Comparison of ENCODE assay signal across 23 mouse cellular contexts in the genomic region with DNA sequence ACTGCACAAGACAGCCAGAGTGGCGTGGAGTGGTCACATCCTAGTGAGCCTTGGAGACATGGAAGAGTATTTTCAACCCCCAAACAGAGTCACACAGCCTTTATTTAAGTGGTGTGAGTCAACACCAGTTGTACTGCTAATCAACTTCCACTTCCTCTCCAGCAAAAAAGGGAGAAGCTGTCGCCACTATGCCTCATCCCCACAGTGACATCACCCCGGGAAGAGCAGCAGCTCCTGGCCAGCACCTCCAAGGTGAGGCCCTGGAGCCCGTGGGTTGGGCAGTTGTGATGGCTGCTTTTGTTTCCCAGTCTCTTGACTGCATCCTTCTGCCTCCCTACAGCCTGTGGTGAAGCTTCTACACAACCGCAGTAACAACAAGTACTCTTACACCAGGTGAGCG. TPM values are rescaled to one million over a fixed set of nuclear protein-coding genes. Genes with fewer than 3 reads are reported as not detected.
DNase-seq lines count a peak whose midpoint lies in the region; ATAC-seq and TF ChIP-seq lines count a peak whose summit lies in the region.
"Had no signal": no experiment of that assay in that cellular context is flagged by ENCODE, and none has a peak within 500 bp of the region (broad histone marks: within the 10 kb centered on the region; RNA-seq: fewer than 3 reads in every experiment).

No protein-coding gene starts in this region.

- H3K4me3 ChIP-seq in left cerebral cortex, adult 2 months: no peak overlapping the region
- H3K4me3 ChIP-seq in ES-Bruce4 (ENCODE audit: low read depth, low read length): no peak overlapping the region
- H3K4me3 ChIP-seq in cortical plate, adult 2 months (ENCODE audit: insufficient read depth, low read length): no peak overlapping the region
- no peak overlapping the region for H3K4me3 ChIP-seq in stomach, postnatal 0 days (ENCODE audit: low read depth, low read length)
- H3K4me3 ChIP-seq in hindbrain, embryonic 11.5 days (ENCODE audit: low read depth, low read length): no peak overlapping the region
- H3K4me3 ChIP-seq: forebrain, embryonic 10.5 days; heart, adult 2 months; midbrain, embryonic 13.5 days; myocyte had no signal

- TF ChIP-seq POLR2A in ES-Bruce4 (IDR thresholded peaks at IDR 0.05; ENCODE audit: insufficient read depth, low read length): no peak
- TF ChIP-seq POLR2A in cortical plate, adult 2 months (IDR thresholded peaks at IDR 0.05; ENCODE audit: extremely low read depth, insufficient read depth, low read length): no peak

- H3K36me3 ChIP-seq in ES-Bruce4 (ENCODE audit: control insufficient read depth, insufficient read depth, low read length, poor library complexity, severe bottlenecking): peaks cover 11% of the 10 kb centered on the region
- no peaks in the 10 kb centered on the region for H3K36me3 ChIP-seq in stomach, postnatal 0 days (ENCODE audit: control insufficient read depth, insufficient read depth, low read length)
- H3K36me3 ChIP-seq in hindbrain, embryonic 11.5 days (ENCODE audit: control insufficient read depth, insufficient read depth, low read length): 0 out of 2 replicates have a peak, but pooled peaks cover 3% of the 10 kb centered on the region

- no peak for DNase-seq in left cerebral cortex, adult 2 months (ENCODE audit: extremely low spot score in 1 of 2, low spot score in 2 of 2)
- DNase-seq in left cerebral cortex, adult 18-20 months (ENCODE audit: low spot score in 2 of 2): no peak
- DNase-seq in stomach, postnatal 0 days (ENCODE audit: low spot score): no peak
- no peak for DNase-seq in hindbrain, embryonic 11.5 days (ENCODE audit: low spot score)
- DNase-seq in gastrocnemius, postnatal 25 days: no peak
- DNase-seq: adrenal gland, postnatal 36 days; cerebellum, adult 9-11 months; embryo, embryonic 11 days; heart, adult 2 months; heart, postnatal 36 days; left cerebral cortex, postnatal 4 days; liver, postnatal 0 days; lung, postnatal 14 days had no signal

- no peaks in the 10 kb centered on the region for H3K27me3 ChIP-seq in ES-Bruce4 (ENCODE audit: control insufficient read depth, insufficient read depth, low read length, poor library complexity, severe bottlenecking)
- no peaks in the 10 kb centered on the region for H3K27me3 ChIP-seq in stomach, postnatal 0 days (ENCODE audit: control insufficient read depth, insufficient read depth, low read length)
- no peaks in the 10 kb centered on the region for H3K27me3 ChIP-seq in hindbrain, embryonic 11.5 days (ENCODE audit: control insufficient read depth, insufficient read depth, low read length)
- H3K27me3 ChIP-seq: midbrain, embryonic 13.5 days had no signal

- H3K4me1 ChIP-seq in ES-Bruce4 (ENCODE audit: control insufficient read depth, insufficient read depth, low read length): peaks cover 4% of the 10 kb centered on the region
- H3K4me1 ChIP-seq in cortical plate, adult 2 months (ENCODE audit: control insufficient read depth, insufficient read depth, low read length): no peaks in the 10 kb centered on the region
- H3K4me1 ChIP-seq in stomach, postnatal 0 days (replicated peaks; ENCODE audit: control insufficient read depth, insufficient read depth): no peaks in the 10 kb centered on the region
- H3K4me1 ChIP-seq in hindbrain, embryonic 11.5 days (replicated peaks; ENCODE audit: control insufficient read depth, insufficient read depth, low read length): peaks cover 4% of the 10 kb centered on the region; the same call in 1 of the 2 replicates

- no peak for TF ChIP-seq EP300 in ES-Bruce4 (IDR thresholded peaks at IDR 0.05; ENCODE audit: insufficient read depth, low read depth, low read length)
- TF ChIP-seq EP300 in stomach, postnatal 0 days (optimal IDR thresholded peaks at IDR 0.05): no peak

- peak overlapping the region; percentile 75 for H3K27ac ChIP-seq in left cerebral cortex, adult 2 months
- peak overlapping the region; percentile 12; the same call in 1 of the 2 replicates for H3K27ac ChIP-seq in ES-Bruce4 (ENCODE audit: insufficient read depth, low read length)
- peak overlapping the region; percentile 27 for H3K27ac ChIP-seq in cortical plate, adult 2 months (ENCODE audit: insufficient read depth, low read length)
- H3K27ac ChIP-seq in stomach, postnatal 0 days (replicated peaks): no peak overlapping the region
- no peak overlapping the region for H3K27ac ChIP-seq in hindbrain, embryonic 11.5 days (ENCODE audit: low read depth, low read length)
- H3K27ac ChIP-seq: forebrain, embryonic 10.5 days; heart, adult 2 months; midbrain, embryonic 13.5 days had no signal

- no peaks in the 10 kb centered on the region for H3K9me3 ChIP-seq in ES-Bruce4 (replicated peaks; ENCODE audit: control insufficient read depth, insufficient read depth, low read length, poor library complexity, severe bottlenecking)
- no peaks in the 10 kb centered on the region for H3K9me3 ChIP-seq in stomach, postnatal 0 days (ENCODE audit: control insufficient read depth, low read length)
- no peaks in the 10 kb centered on the region for H3K9me3 ChIP-seq in hindbrain, embryonic 11.5 days (ENCODE audit: control insufficient read depth, low read length)
- H3K9me3 ChIP-seq: forebrain, embryonic 10.5 days; midbrain, embryonic 13.5 days had no signal

- no peak for TF ChIP-seq CTCF in left cerebral cortex, adult 2 months (IDR thresholded peaks at IDR 0.05)
- no peak for TF ChIP-seq CTCF in ES-Bruce4 (IDR thresholded peaks at IDR 0.05; ENCODE audit: low read depth, low read length)
- TF ChIP-seq CTCF in cortical plate, adult 2 months (IDR thresholded peaks at IDR 0.05; ENCODE audit: extremely low read depth, insufficient read depth, low read length): no peak
- no peak for TF ChIP-seq CTCF in stomach, postnatal 0 days (IDR thresholded peaks at IDR 0.05; ENCODE audit: low read depth)

- ATAC-seq in stomach, postnatal 0 days (ENCODE audit: low FRiP score, low TSS enrichment): peak; percentile 36; the same call in 1 of the 2 replicates
- ATAC-seq in hindbrain, embryonic 11.5 days (ENCODE audit: low FRiP score): no peak
- ATAC-seq: hindbrain, embryonic 16.5 days; intestine, embryonic 16.5 days; liver, postnatal 0 days had no signal

- intact Hi-C loops in left cerebral cortex, adult 2 months (cut with DNase I): no loop called here

- H3K4me2 ChIP-seq in stomach, postnatal 0 days (replicated peaks; ENCODE audit: low read depth): no peak overlapping the region
- H3K4me2 ChIP-seq in hindbrain, embryonic 11.5 days (replicated peaks; ENCODE audit: low read depth, low read length): no peak overlapping the region
- H3K4me2 ChIP-seq: midbrain, embryonic 13.5 days had no signal

- WGBS in stomach, postnatal 0 days: 52% methylated on average over 6 of the region's 6 CpGs
- WGBS in hindbrain, embryonic 11.5 days: 60% methylated on average over 6 of the region's 6 CpGs

- no peak overlapping the region for H3K9ac ChIP-seq in ES-Bruce4 (ENCODE audit: low read depth, poor library complexity, severe bottlenecking)
- no peak overlapping the region for H3K9ac ChIP-seq in stomach, postnatal 0 days (ENCODE audit: low read length)
- H3K9ac ChIP-seq in hindbrain, embryonic 11.5 days (ENCODE audit: low read depth, low read length): no peak overlapping the region
- H3K9ac ChIP-seq: liver, postnatal 0 days had no signal

RNA-seq across cellular contexts. Expression of a gene that starts 8.2 kb away (rescaled TPM):
- total RNA-seq in left cerebral cortex, adult 2 months (2021): 10 to 100 TPM; 51.4 to 55.8 TPM
- total RNA-seq in left cerebral cortex, adult 18-20 months (2021): 10 to 100 TPM; 39.7 to 43.3 TPM
- 0.36 and 0.41 TPM in 2 replicates for polyA plus RNA-seq in ES-Bruce4 (2011; ENCODE audit: insufficient read depth, insufficient read length, low read depth, missing spikeins)
- polyA plus RNA-seq in cortical plate, adult 2 months (2012; rRNA removed): 55.7 and 63.8 TPM in 2 replicates
- polyA plus RNA-seq in stomach, postnatal 0 days (2015; fragmentation: Nextera tagmentation; extraction: Ambion mirVana): 0.28 and 0.40 TPM in 2 replicates
- polyA plus RNA-seq in hindbrain, embryonic 11.5 days (2014; fragmentation: Nextera tagmentation; extraction: Ambion mirVana): 0.90 and 0.92 TPM in 2 replicates
- total RNA-seq in gastrocnemius, postnatal 25 days (2021): not detected
- total RNA-seq: gastrocnemius, adult 8-10 months; heart, adult 2 months; heart, postnatal 36 days; liver, adult 2 months had no signal
- polyA plus RNA-seq: heart, embryonic 14.5 days; liver, adult 2 months; liver, postnatal 0 days had no signal

RNA-seq across cellular contexts. Expression of a gene that starts 9.2 kb away (rescaled TPM):
- 100 to 1,000 TPM; 421 to 427 TPM for total RNA-seq in left cerebral cortex, adult 2 months (2021)
- total RNA-seq in left cerebral cortex, adult 18-20 months (2021): 100 to 1,000 TPM; 407 to 416 TPM
- 1.4 and 1.9 TPM in 2 replicates for polyA plus RNA-seq in ES-Bruce4 (2011; ENCODE audit: insufficient read depth, insufficient read length, low read depth, missing spikeins)
- polyA plus RNA-seq in cortical plate, adult 2 months (2012; rRNA removed): 236 and 261 TPM in 2 replicates
- 1.5 and 1.6 TPM in 2 replicates for polyA plus RNA-seq in stomach, postnatal 0 days (2015; fragmentation: Nextera tagmentation; extraction: Ambion mirVana)
- polyA plus RNA-seq in hindbrain, embryonic 11.5 days (2014; fragmentation: Nextera tagmentation; extraction: Ambion mirVana): 13.2 and 14.2 TPM in 2 replicates
- total RNA-seq in gastrocnemius, postnatal 25 days (2021): 1 to 10 TPM; 1.6 to 1.7 TPM

RNA-seq across cellular contexts. Expression of a gene that starts 12.5 kb away (rescaled TPM):
- total RNA-seq in left cerebral cortex, adult 2 months (2021): 100 to 1,000 TPM; 135 to 146 TPM
- 100 to 1,000 TPM; 136 to 158 TPM for total RNA-seq in left cerebral cortex, adult 18-20 months (2021)
- polyA plus RNA-seq in ES-Bruce4 (2011; ENCODE audit: insufficient read depth, insufficient read length, low read depth, missing spikeins): 25.5 and 26.8 TPM in 2 replicates
- polyA plus RNA-seq in cortical plate, adult 2 months (2012; rRNA removed): 188 and 198 TPM in 2 replicates
- 9.7 and 10.2 TPM in 2 replicates for polyA plus RNA-seq in stomach, postnatal 0 days (2015; fragmentation: Nextera tagmentation; extraction: Ambion mirVana)
- polyA plus RNA-seq in hindbrain, embryonic 11.5 days (2014; fragmentation: Nextera tagmentation; extraction: Ambion mirVana): 30.1 and 33.5 TPM in 2 replicates
- total RNA-seq in gastrocnemius, postnatal 25 days (2021): 1 to 10 TPM; 1.8 to 2.2 TPM

RNA-seq across cellular contexts. Expression of a gene that starts 18.5 kb away (rescaled TPM):
- 10 to 100 TPM; 17.3 to 22.0 TPM for total RNA-seq in left cerebral cortex, adult 2 months (2021)
- total RNA-seq in left cerebral cortex, adult 18-20 months (2021): 10 to 100 TPM; 19.6 to 23.3 TPM
- 16.3 and 17.2 TPM in 2 replicates for polyA plus RNA-seq in ES-Bruce4 (2011; ENCODE audit: insufficient read depth, insufficient read length, low read depth, missing spikeins)
- polyA plus RNA-seq in cortical plate, adult 2 months (2012; rRNA removed): 31.9 and 35.9 TPM in 2 replicates
- 32.9 and 36.3 TPM in 2 replicates for polyA plus RNA-seq in stomach, postnatal 0 days (2015; fragmentation: Nextera tagmentation; extraction: Ambion mirVana)
- 25.3 and 28.6 TPM in 2 replicates for polyA plus RNA-seq in hindbrain, embryonic 11.5 days (2014; fragmentation: Nextera tagmentation; extraction: Ambion mirVana)
- 1 to 10 TPM; 8.2 to 9.1 TPM for total RNA-seq in gastrocnemius, postnatal 25 days (2021)

RNA-seq across cellular contexts. Expression of a gene that starts 34.5 kb away (rescaled TPM):
- total RNA-seq in left cerebral cortex, adult 2 months (2021): 100 to 1,000 TPM; 181 to 186 TPM
- total RNA-seq in left cerebral cortex, adult 18-20 months (2021): 100 to 1,000 TPM; 171 to 180 TPM
- 42.8 and 53.3 TPM in 2 replicates for polyA plus RNA-seq in ES-Bruce4 (2011; ENCODE audit: insufficient read depth, insufficient read length, low read depth, missing spikeins)
- polyA plus RNA-seq in cortical plate, adult 2 months (2012; rRNA removed): 252 and 253 TPM in 2 replicates
- polyA plus RNA-seq in stomach, postnatal 0 days (2015; fragmentation: Nextera tagmentation; extraction: Ambion mirVana): 79.3 and 80.4 TPM in 2 replicates
- 68.9 and 69.5 TPM in 2 replicates for polyA plus RNA-seq in hindbrain, embryonic 11.5 days (2014; fragmentation: Nextera tagmentation; extraction: Ambion mirVana)
- total RNA-seq in gastrocnemius, postnatal 25 days (2021): 10 to 100 TPM; 30.5 to 31.2 TPM

Comparison
In these comparisons a context has a peak if more than half of its experiments do, and no peak if none do; other contexts are left out.
1. H3K27ac ChIP-seq: peak in left cerebral cortex, adult 2 months (single experiment), ES-Bruce4 (single experiment) and cortical plate, adult 2 months (single experiment); none in stomach, postnatal 0 days (single experiment) and hindbrain, embryonic 11.5 days (single experiment).
2. RNA of a gene that starts 8.2 kb away (polyA plus RNA-seq): 55.7 to 63.8 TPM in cortical plate, adult 2 months; 0.90 to 0.92 TPM in hindbrain, embryonic 11.5 days, 0.28 to 0.40 TPM in stomach, postnatal 0 days and 0.36 to 0.41 TPM in ES-Bruce4; every median in the first group is over 10 times any median in the second.
3. RNA of a gene that starts 9.2 kb away (polyA plus RNA-seq): 236 to 261 TPM in cortical plate, adult 2 months; 13.2 to 14.2 TPM in hindbrain, embryonic 11.5 days, 1.4 to 1.9 TPM in ES-Bruce4 and 1.5 to 1.6 TPM in stomach, postnatal 0 days; every median in the first group is over 10 times any median in the second.